Mouse (Mus musculus) heart, postnatal 0 days (tissue): Measurements from ENCODE around the gene Top1. TPM values are rescaled to one million over a fixed set of nuclear protein-coding genes. Genes with fewer than 3 reads are reported as not detected.

Experiments
- ATAC-seq: fragments of 200-750 bp; cut with Nextera tagmentation; 2 replicates; pipeline ENCODE4 v1.8.0; 2017; ENCODE audit warnings: low read depth, moderate number of reproducible peaks, moderate library complexity; ENCODE audit not compliant: insufficient read depth
- DNase-seq: peaks from one replicate; pipeline ENCODE4 v3.0.0-alpha.2; 2016; ENCODE audit warnings: low spot score
- H3K27ac ChIP-seq: fragments of 300-500 bp; sonication (generic); 2 replicates; pipeline ENCODE4 v1.5.1; 2014; ENCODE audit warnings: low read depth, mild to moderate bottlenecking
- H3K27me3 ChIP-seq: fragments of 300-500 bp; sonication (generic); 2 replicates; pipeline ENCODE4 v1.6.1; 2014; ENCODE audit warnings: low read length, mixed read lengths; ENCODE audit not compliant: control insufficient read depth, insufficient read depth
- H3K36me3 ChIP-seq: fragments of 300-500 bp; sonication (generic); replicated peaks from 2 replicates; pipeline ENCODE4 v1.6.1; 2014; ENCODE audit warnings: low read length, mixed read lengths; ENCODE audit not compliant: control insufficient read depth, insufficient read depth
- H3K4me1 ChIP-seq: fragments of 300-500 bp; sonication (generic); 2 replicates; pipeline ENCODE4 v1.6.1; 2014; ENCODE audit warnings: antibody characterized with exemption; ENCODE audit not compliant: control insufficient read depth, insufficient read depth
- H3K4me2 ChIP-seq: fragments of 300-500 bp; sonication (generic); 2 replicates; pipeline ENCODE4 v1.6.1; 2014; ENCODE audit warnings: low read depth, mild to moderate bottlenecking, low read length, moderate library complexity
- H3K4me3 ChIP-seq: fragments of 300-500 bp; sonication (generic); 2 replicates; pipeline ENCODE4 v1.5.1; 2014; ENCODE audit warnings: low read depth, low read length
- H3K9ac ChIP-seq: fragments of 300-500 bp; sonication (generic); replicated peaks from 2 replicates; pipeline ENCODE4 v1.6.1; 2014; ENCODE audit warnings: low read depth, low read length, mixed read lengths
- H3K9me3 ChIP-seq: fragments of 300-500 bp; sonication (generic); replicated peaks from 2 replicates; pipeline ENCODE4 v1.6.1; 2016; ENCODE audit warnings: low read length; ENCODE audit not compliant: control insufficient read depth
- CTCF ChIP-seq: IDR thresholded peaks from 2 replicates; pipeline ENCODE4 v1.5.1; 2016; ENCODE audit warnings: antibody characterized with exemption, control low read depth, low read depth
- EP300 ChIP-seq: IDR thresholded peaks from 2 replicates; pipeline ENCODE4 v1.6.1; 2016; ENCODE audit warnings: antibody characterized with exemption, low read depth
- WGBS: fragments of 180-500 bp; shearing (Covaris S2); extraction: QIAGEN DNeasy Blood & Tissue Kit; methylation state at CpG from one replicate; pipeline ENCODE4 v1.1.7; 2014; 5-methylcytosine and 5-hydroxymethylcytosine counted together
- polyA plus RNA-seq: library from polyadenylated mRNA; unstranded; fragments of >200 nt; fragmentation: Nextera tagmentation; extraction: Ambion mirVana; gene quantifications from 2 replicates; pipeline ENCODE4 v1.2.1, GENCODE M21; 2015
- total RNA-seq: library from RNA; depleted of rRNA; stranded (reverse); fragments of >200 nt; gene quantifications from 2 replicates; pipeline ENCODE4 v1.2.3, GENCODE M21; 2014; ENCODE audit warnings: low replicate concordance

Top1 gene
- total and polyA plus RNA-seq, 2 experiments from 2014 or later: 14.8 to 30.7 TPM

GRCm38 (mm10) chr2:160639911-160640717 is 5.6 kb upstream of the Top1 start:
- Histone ChIP-seq H3K27me3 (no peaks in the 10 kb centered on the region), H3K4me3 (no peak overlapping the region), H3K4me1 (no peaks in the 10 kb centered on the region; the same call in 1 of the 2 replicates), H3K36me3 (no peaks in the 10 kb centered on the region), H3K4me2 (no peak overlapping the region), H3K9me3 (no peaks in the 10 kb centered on the region), H3K9ac (no peak overlapping the region), H3K27ac (no peak overlapping the region)
- WGBS: 72% methylated on average over 13 of the region's 13 CpGs
- DNase-seq (no peak), ATAC-seq (no peak)
- TF ChIP-seq CTCF: no peak
- TF ChIP-seq EP300: no peak

GRCm38 (mm10) chr2:160641176-160641575 is 4.5 kb upstream of the Top1 start:
- Histone ChIP-seq H3K9ac (no peak overlapping the region), H3K4me2 (no peak overlapping the region), H3K27ac (no peak overlapping the region), H3K4me1 (no peaks in the 10 kb centered on the region; the same call in 1 of the 2 replicates), H3K4me3 (no peak overlapping the region), H3K36me3 (no peaks in the 10 kb centered on the region), H3K27me3 (no peaks in the 10 kb centered on the region), H3K9me3 (no peaks in the 10 kb centered on the region)
- ATAC-seq (no peak), DNase-seq (no peak)
- TF ChIP-seq CTCF (no peak), EP300 (no peak)
- WGBS: 29% methylated on average over 2 of the region's 2 CpGs

GRCm38 (mm10) chr2:160646144-160646844 is 606 bp downstream of the Top1 start:
- Histone ChIP-seq H3K27ac (peak overlapping the region; percentile 100), H3K4me3 (peak overlapping the region; percentile 99), H3K4me1 (peaks cover 18% of the 10 kb centered on the region), H3K9ac (peak overlapping the region; percentile 99), H3K36me3 (no peaks in the 10 kb centered on the region), H3K9me3 (no peaks in the 10 kb centered on the region), H3K27me3 (no peaks in the 10 kb centered on the region), H3K4me2 (peak overlapping the region; percentile 60)
- TF ChIP-seq CTCF (no peak), EP300 (no peak)
- peak; percentile 33 for ATAC-seq
- WGBS: under 1% methylated on average over 72 of the region's 76 CpGs
- DNase-seq: no peak

GRCm38 (mm10) chr2:160646845-160647178 is 1.1 kb downstream of the Top1 start:
- H3K9me3 ChIP-seq: no peaks in the 10 kb centered on the region
- peak overlapping the region; percentile 99 for H3K9ac ChIP-seq
- H3K27ac ChIP-seq: peak overlapping the region; percentile 100
- peak overlapping the region; percentile 99 for H3K4me3 ChIP-seq
- H3K4me2 ChIP-seq: peak overlapping the region; percentile 60
- WGBS: 0% methylated on average over 17 of the region's 17 CpGs
- ATAC-seq (no peak), DNase-seq (peak; percentile 75)
- TF ChIP-seq EP300 (no peak), CTCF (no peak)
- H3K36me3 ChIP-seq: no peaks in the 10 kb centered on the region
- H3K4me1 ChIP-seq: peaks cover 19% of the 10 kb centered on the region
- H3K27me3 ChIP-seq: no peaks in the 10 kb centered on the region

GRCm38 (mm10) chr2:160648097-160648496 is 2.4 kb downstream of the Top1 start:
- Histone ChIP-seq H3K27me3 (no peaks in the 10 kb centered on the region), H3K9me3 (no peaks in the 10 kb centered on the region), H3K4me3 (peak overlapping the region; percentile 99), H3K4me2 (peak overlapping the region; percentile 60), H3K36me3 (no peaks in the 10 kb centered on the region), H3K9ac (no peak overlapping the region), H3K27ac (peak overlapping the region; percentile 100; the same call in 1 of the 2 replicates), H3K4me1 (peaks cover 26% of the 10 kb centered on the region)
- 32% methylated on average over 2 of the region's 2 CpGs for WGBS
- TF ChIP-seq CTCF (no peak), EP300 (no peak)
- no peak for DNase-seq
- no peak for ATAC-seq
